Mouse (Mus musculus) thymus, adult 2 months (tissue): ENCODE data around the gene Sik3.

Experiments used
- CTCF ChIP-seq: fragments of 200-500 bp; IDR thresholded peaks from 2 replicates; pipeline ENCODE4 v1.5.1; 2012; ENCODE audit warnings: mild to moderate bottlenecking, control low read depth, low read length, moderate library complexity, borderline replicate concordance; ENCODE audit not compliant: control insufficient read depth, poor library complexity, insufficient read depth; ENCODE audit errors: extremely low read depth
- POLR2A ChIP-seq: fragments of 200-500 bp; IDR thresholded peaks from 2 replicates; pipeline ENCODE4 v1.6.1; 2012; ENCODE audit warnings: mild to moderate bottlenecking, low read length, control low read depth, moderate library complexity; ENCODE audit not compliant: control insufficient read depth, poor library complexity, insufficient read depth; ENCODE audit errors: extremely low read depth

DNA sequence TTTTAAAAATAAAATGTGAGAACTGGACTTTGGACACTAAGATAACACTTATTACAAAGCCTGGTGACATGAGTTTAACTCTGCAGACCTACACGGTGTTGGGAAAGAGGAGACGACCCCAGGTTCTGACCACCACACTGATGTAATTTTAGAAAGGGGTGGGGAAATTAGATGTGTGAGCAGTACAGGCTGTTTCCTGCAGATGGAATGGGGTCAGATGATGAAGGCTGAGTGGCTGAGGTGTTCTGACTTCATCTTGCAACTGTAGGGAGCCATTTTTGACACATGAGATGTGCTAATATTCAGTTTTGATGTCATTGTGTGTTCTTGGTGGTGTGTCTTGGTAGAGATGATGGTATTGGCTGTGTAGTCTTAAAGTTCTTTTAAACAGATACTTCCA lies 28.6 kb downstream of the Sik3 start:
- no peak for TF ChIP-seq CTCF
- no peak for TF ChIP-seq POLR2A
